In genomic region chr19:55587638-55588421, GRCm38 (mm10) we compare ENCODE assay signal across 16 mouse cellular contexts.
"Had no signal": no experiment of that assay in that cellular context is flagged by ENCODE, and none has a peak within 500 bp of the region (broad histone marks: within the 10 kb centered on the region; RNA-seq: fewer than 3 reads in every experiment).

No protein-coding gene starts in this region.

- H3K4me3 ChIP-seq: liver, embryonic 13.5 days; lung, embryonic 15.5 days; midbrain, embryonic 13.5 days; myocyte; neural tube, embryonic 15.5 days had no signal

- H3K27me3 ChIP-seq: liver, embryonic 13.5 days; lung, embryonic 15.5 days had no signal

- H3K4me2 ChIP-seq: liver, embryonic 13.5 days; lung, embryonic 15.5 days; midbrain, embryonic 13.5 days; neural tube, embryonic 15.5 days had no signal

- H3K36me3 ChIP-seq: liver, embryonic 13.5 days; lung, embryonic 15.5 days; midbrain, embryonic 13.5 days; neural tube, embryonic 15.5 days had no signal

- H3K9me3 ChIP-seq: liver, embryonic 13.5 days; lung, embryonic 15.5 days; midbrain, embryonic 13.5 days; neural tube, embryonic 15.5 days had no signal

- H3K27ac ChIP-seq: kidney, postnatal 0 days; liver, embryonic 13.5 days; lung, embryonic 15.5 days; macrophage; midbrain, embryonic 13.5 days; neural tube, embryonic 15.5 days; stomach, postnatal 0 days had no signal

- ATAC-seq: liver, postnatal 0 days had no signal

- H3K9ac ChIP-seq: liver, embryonic 13.5 days; liver, postnatal 0 days; lung, embryonic 15.5 days; midbrain, embryonic 13.5 days; neural tube, embryonic 15.5 days had no signal

- DNase-seq: kidney, adult 11 months; kidney, adult 9 months; layer of hippocampus, adult 9-11 months; layer of hippocampus, postnatal 36 days; liver; liver, embryonic 13.5 days; liver, postnatal 0 days; lung, postnatal 14 days; thymus, postnatal 14 days had no signal
